Mouse (Mus musculus) naive thymus-derived CD4-positive, alpha-beta T cell, adult 5 months (primary cell): Measurements from ENCODE around the gene Tmed3. TPM values are rescaled to one million over a fixed set of nuclear protein-coding genes. Genes with fewer than 3 reads are reported as not detected.

Source experiments
- polyA plus RNA-seq: library from polyadenylated mRNA; unstranded; fragments of 100-300 nt; shearing (Covaris generic); gene quantifications from one replicate; pipeline ENCODE4 v1.2.1, GENCODE M21; 2017

Tmed3 gene
- 16.2 TPM for polyA plus RNA-seq

DNA sequence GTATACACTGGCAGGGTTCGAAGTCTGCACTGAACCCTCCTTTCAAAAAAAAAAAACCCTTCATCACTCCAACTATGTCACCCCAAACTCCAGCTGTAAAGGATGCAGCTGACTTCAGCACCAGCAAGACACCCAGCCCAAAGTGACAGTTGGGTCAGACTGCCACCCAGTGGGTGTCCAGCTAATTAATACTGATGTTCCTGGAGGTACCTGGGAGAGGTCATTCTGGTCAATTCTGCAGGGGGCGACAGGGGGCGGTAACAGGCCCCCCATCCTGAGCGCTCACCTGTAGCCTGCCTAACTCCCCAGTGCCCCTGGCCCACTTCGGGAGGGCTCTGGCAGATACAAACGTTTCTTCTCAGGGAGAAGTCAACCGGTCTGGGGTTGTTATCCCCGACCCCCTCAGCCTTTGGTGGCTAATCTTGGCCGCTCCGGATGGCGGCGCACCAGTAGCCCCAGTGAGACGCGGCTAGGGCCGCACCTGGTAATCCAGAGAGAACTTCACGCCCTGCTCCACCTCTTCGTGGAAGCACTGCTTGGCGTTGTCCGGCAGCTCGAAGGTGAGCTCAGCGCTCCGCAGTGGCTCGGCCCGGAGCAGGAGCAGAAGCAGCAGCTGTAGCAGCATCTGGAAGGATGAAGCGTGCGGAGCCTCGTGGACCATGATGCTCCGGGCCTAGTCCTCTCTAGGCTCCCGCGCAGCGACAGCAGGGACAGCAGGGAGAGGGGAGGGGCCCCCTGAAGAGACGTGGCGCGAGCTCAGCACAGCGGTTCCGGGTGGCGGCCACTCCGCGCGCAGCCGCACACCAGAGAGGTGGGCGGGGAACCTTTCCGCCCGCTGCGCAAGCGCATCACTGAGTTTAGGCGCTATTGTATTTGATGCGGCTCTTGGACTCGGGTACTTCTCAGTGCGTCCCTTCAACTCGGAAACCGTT lies at the start of gene Tmed3:
Gene Tmed3, minus strand, starts transcription at position 804 of the 932 bp plus-strand sequence.

DNA sequence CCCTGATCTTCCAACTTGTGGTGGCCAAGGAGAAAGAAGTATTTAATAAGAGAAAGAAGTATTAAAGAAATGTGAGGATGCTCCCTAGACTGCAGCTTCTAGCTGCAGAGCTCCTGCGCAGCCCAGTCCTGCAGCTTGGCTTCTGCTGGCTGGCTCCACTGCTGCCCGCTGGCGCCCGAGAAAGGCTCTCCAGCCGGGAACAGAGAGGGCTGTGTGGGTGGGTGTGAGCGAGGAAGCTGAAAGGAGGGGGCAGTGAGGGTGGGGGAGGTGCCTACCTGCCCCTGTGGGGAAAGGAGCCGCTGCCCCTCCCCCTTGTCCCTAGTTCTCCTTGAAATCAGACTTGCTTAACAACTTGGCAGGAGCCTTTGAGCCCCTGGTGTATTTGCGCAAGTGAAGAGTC lies 33.4 kb upstream of the Tmed3 start, which contains the start of gene Ankrd34c:
Gene Ankrd34c, minus strand, starts transcription at position 181 of the 400 bp plus-strand sequence.

Other genes starting within 250 kb of the Tmed3 start
- not detected for gene Minar1, start 81.9 kb downstream of the Tmed3 start, polyA plus RNA-seq
- gene Ankrd34c, start 33.4 kb upstream of the Tmed3 start, polyA plus RNA-seq: not detected
- gene Rasgrf1, start 204.8 kb upstream of the Tmed3 start, polyA plus RNA-seq: not detected